Mouse (Mus musculus): Measurements from ENCODE around the gene Zbtb44.

Gene Zbtb44

GRCm38 (mm10) chr9:31058723-31059122 is 28.3 kb downstream of the Zbtb44 start:
- no peak for DNase-seq (ENCODE audit: low read depth, low spot score)

GRCm38 (mm10) chr9:31070706-31071105 is 40.3 kb downstream of the Zbtb44 start:
- no peak for DNase-seq (ENCODE audit: low read depth, low spot score)

- DNase-seq (ENCODE audit: low read depth, low spot score): no peak
These were observed 41.8 kb downstream of the Zbtb44 start for GRCm38 (mm10) chr9:31072256-31072655.

- no peak for DNase-seq (ENCODE audit: low read depth, low spot score)
These were observed 43.4 kb downstream of the Zbtb44 start for GRCm38 (mm10) chr9:31073797-31074196.

GRCm38 (mm10) chr9:31074836-31075235 is 44.4 kb downstream of the Zbtb44 start:
- no peak for DNase-seq (ENCODE audit: low read depth, low spot score)

GRCm38 (mm10) chr9:31080726-31081125 is 50.3 kb downstream of the Zbtb44 start:
- DNase-seq (ENCODE audit: low read depth, low spot score): no peak

GRCm38 (mm10) chr9:31082054-31082666 is 51.7 kb downstream of the Zbtb44 start:
- DNase-seq (ENCODE audit: low read depth, low spot score): peak; percentile 78

DNA sequence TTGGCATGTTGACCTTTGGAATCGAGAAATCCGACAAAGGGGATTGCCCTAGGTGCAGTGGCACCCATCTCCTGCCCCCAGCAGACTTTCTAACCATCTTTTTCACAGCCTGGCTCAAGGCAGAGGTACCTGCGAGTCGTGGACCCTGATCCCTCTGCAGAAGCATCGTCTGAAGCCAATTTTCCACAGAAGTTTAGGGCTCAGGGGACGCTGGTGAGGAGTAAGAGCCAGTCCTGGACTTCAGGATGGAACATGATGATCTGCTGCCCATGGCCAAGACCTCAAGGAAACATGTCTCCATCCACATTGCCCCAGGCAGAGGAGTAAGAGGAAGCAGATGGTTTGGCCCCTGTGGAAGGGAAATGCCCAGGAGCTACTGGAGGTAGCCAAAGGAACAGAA is 52.3 kb downstream of the Zbtb44 start:
- DNase-seq (ENCODE audit: low read depth, low spot score): no peak

DNA sequence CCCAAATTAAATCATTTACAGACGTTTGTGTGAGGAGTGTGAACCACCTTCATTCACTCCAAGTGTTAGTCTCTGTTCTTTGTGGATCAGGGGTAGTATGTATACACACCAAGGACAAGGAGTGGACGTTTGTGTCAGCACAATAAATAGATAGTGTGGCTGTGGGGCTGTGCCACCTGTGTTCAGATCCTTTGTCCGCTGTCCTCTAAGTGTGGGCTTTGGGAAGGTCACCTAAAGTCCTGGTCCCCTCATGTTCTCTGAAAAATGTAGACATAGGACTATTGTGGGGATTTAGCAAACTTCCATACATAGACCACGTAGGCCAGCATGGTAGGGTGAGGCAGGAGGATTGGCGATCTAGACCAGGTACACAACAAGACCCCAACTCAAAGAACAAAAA is 55.1 kb downstream of the Zbtb44 start:
- DNase-seq (ENCODE audit: low read depth, low spot score): no peak

DNA sequence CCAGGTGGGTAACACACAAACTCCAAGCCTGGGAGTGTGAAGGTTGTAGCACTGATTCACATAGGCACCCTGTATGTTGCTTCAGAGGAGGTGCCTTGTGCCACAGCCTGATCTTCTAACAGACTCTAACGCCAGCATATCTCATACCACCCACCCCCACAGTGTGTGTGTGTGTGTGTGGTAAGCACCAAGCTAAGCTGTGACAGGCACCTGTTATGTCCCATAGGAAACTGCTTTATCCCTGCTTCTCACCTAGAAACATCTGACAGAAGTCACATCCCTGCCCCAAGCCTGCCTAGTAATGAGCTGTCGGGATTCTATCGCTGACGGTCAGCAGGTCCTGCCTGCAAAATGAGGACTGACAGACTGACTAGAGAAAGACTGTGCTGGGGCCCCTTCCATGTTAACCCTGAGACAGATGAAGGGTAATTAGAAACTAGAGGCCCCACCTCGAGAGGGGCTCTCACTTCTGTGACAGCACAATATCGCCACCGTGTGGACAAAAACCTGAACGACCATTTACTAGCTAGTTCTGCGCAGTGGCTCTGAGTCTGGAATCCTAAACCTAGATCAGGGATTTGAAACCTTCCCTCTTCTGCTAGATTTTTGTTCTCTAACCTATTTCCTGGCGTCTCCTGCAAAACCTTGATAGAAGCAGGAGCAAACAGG is 55.8 kb downstream of the Zbtb44 start:
- DNase-seq (ENCODE audit: low read depth, low spot score): peak; percentile 61

- DNase-seq (ENCODE audit: low read depth, low spot score): no peak
These were observed 56.3 kb downstream of the Zbtb44 start for GRCm38 (mm10) chr9:31086754-31087145.

DNA sequence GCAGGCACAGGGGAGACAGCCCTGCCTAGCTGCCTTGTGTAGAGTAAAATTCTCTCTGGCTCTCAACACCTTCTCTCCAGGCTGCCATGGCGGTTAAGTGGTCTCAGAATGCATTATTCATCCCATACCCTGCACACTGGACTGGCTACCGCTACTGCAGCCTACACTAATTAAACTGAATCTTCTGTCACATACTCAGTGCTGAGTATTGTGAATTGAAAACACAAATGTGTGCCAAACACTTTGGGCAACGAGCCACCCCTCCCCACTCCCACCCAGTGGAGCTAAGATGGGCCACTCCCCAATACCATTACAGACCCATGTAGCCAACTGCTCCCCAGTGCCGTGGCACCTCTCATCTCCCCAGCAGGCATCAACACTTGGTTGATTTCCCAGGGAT is 57.0 kb downstream of the Zbtb44 start:
- no peak for DNase-seq (ENCODE audit: low read depth, low spot score)

DNA sequence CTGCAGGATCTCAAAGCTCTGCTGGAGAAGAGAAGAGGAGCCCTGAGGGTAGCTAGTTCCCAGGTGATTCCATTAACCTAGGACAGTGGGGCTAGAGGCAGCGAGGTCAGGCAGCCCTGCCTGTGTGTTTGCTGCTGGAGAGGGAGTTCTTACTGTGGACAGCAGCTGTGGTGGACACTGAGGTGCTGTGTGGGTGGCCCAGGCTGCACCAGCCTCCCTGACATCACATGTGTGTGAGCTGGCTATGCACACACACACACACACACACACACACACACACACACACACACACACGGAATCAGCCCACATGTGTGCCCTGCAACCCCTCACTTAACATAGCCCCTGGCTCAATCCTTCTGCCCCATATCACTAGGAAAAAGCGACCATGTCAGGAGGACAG is 57.7 kb downstream of the Zbtb44 start:
- DNase-seq (ENCODE audit: low read depth, low spot score): no peak

DNA sequence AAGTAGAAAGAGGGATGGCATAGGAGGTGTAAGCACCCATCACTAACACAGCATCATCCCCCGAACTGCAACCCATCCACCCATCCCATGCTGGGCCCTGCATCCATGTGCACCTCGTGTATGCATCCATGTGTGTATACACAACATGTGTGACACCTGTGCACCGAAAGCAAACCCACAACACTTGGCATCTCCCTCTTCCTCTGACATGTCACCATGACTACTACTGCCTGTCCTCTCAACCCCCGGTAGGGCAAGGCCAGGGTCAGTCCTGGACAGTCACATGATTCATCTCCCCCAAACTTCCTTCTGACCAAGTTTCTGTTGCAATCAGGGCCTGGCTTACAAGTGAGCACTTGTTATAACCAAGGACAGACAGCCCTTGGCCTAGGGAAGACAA is 58.4 kb downstream of the Zbtb44 start:
- no peak for DNase-seq (ENCODE audit: low read depth, low spot score)

DNA sequence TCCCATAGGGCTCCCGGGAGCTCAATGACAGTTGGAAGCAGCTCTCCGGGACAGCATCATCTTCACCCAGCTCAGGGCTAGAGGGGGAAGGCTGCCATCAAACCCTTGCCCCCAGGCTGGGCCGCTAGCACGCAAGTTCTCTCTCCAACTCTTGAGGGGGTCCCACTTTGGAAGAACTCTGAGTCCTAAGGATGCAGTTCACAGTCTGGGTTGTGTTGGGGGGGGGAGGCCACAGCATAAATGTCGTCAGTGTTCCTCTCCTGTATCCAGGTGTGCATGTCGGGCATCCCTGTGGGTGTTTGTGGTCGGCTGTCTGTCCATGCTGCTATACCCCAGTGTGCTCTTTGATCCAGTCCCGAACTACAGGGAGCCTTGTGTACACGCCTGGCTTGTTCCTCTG is 59.1 kb downstream of the Zbtb44 start:
- DNase-seq (ENCODE audit: low read depth, low spot score): no peak

DNA sequence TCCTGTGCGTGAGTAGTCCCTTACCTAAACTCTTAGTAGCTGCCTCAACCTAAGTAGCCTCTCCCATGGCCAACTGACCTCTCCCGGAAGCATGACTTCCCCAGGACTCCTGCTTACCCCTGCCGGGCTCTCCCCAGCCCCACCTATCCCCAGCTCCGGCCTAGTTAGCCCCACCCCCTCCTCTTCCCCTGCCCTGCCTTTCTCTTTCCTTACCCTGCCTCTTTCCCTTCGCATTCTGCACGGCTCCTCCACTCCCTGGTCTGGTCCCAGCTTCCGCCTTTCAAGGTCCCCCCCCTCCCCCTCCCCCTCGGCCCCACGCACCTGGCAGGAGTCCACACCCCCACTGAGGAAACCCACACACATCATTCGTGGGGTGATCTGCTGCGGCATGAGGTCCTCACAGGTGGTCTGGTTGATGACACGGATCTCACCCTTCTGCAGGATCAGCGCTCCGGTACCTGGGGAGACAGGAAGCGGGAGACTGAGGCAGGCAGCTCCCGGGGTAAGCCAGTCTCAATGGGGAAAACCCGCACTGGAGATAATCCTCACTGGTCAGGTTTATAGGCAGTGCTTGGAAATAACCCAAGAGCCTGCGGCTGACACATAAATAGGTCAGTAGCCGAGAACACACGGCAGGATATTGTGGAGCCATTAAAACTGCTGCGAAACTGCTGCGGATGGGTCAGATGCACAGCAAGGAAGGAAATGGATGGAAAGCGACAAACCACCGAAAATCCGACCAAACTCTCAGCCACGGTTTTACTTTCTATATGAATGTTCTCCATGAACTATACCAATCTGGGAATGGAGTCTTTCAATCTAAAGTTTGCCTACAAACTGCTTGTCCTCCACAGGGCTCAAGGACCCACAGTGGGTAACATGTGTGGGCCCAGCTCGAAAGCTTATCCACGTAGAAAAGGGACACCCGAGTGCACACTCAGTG is 59.9 kb downstream of the Zbtb44 start:
- DNase-seq (ENCODE audit: low read depth, low spot score): no peak

- no peak for DNase-seq (ENCODE audit: low read depth, low spot score)
These were observed 60.7 kb downstream of the Zbtb44 start for GRCm38 (mm10) chr9:31091162-31091581.

GRCm38 (mm10) chr9:31092111-31092832 is 61.8 kb downstream of the Zbtb44 start:
- no peak for DNase-seq (ENCODE audit: low read depth, low spot score)

GRCm38 (mm10) chr9:31092833-31093195 is 62.4 kb downstream of the Zbtb44 start:
- no peak for DNase-seq (ENCODE audit: low read depth, low spot score)

DNA sequence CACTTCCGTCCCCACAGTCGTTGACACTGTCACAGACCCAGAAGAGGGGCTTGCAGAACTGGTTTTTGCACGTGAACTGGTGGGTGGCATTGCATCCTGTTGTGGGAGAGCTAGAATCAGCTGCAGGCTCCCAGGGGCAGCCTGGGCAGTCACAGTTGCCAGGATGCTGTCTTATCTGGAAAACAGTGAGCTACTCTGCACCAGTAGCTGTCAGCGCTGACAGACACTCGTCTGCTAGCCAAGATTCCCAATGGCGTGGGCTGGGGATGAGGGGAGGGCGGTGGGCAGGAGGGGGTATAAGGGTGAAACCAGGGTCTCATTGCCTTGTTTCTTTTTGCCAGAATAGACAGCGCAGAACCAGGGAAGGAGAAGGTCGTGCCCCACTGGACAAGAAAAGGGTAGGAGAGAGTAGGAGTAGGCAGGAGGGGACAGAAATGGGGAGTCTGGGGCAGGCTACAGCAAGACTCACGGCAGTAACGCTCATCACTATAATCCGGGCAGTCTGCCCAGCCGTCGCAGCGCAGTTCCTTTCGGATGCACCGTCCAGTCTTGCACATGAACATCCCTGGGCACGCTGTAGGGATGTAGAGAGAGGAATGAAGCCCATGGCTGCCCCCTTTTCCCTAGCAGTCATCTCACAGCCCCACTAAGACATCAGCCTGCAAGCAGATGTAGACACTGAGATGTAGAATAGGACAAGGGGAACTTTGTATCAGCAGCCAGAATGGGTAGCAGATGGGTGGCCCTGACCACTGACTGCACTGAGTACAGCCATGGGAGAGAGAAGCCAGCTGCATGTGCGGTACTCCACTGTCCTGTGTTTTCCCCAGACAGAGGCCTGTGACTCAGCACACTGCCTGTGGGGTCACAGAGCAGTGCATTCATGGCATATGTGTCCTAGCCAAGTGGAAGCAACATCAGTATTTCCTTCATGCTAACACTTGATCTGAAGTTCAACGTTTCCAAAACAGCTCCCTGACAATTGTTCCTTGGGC is 66.9 kb downstream of the Zbtb44 start:
- DNase-seq (ENCODE audit: low read depth, low spot score): no peak

GRCm38 (mm10) chr9:31098118-31098517 is 67.7 kb downstream of the Zbtb44 start:
- peak; percentile 18 for DNase-seq (ENCODE audit: low read depth, low spot score)
